Mouse (Mus musculus) intestine, embryonic 16.5 days (tissue): ENCODE measurements around the gene Adamts16. TPM values are rescaled to one million over a fixed set of nuclear protein-coding genes. Genes with fewer than 3 reads are reported as not detected.

Source experiments
- ATAC-seq: fragments of 200-750 bp; cut with Nextera tagmentation; 2 replicates; pipeline ENCODE4 v1.8.0; 2017; ENCODE audit warnings: moderate TSS enrichment, moderate library complexity
- H3K27ac ChIP-seq: fragments of 300-500 bp; sonication (generic); 2 replicates; pipeline ENCODE4 v1.5.1; 2014; ENCODE audit warnings: mild to moderate bottlenecking, low read length
- H3K27me3 ChIP-seq: fragments of 300-500 bp; sonication (generic); replicated peaks from 2 replicates; pipeline ENCODE4 v1.6.1; 2014; ENCODE audit warnings: low read length, control low read depth, mixed read lengths; ENCODE audit not compliant: control insufficient read depth, insufficient read depth
- H3K36me3 ChIP-seq: fragments of 300-500 bp; sonication (generic); 2 replicates; pipeline ENCODE4 v1.6.1; 2014; ENCODE audit warnings: low read length, control low read depth; ENCODE audit not compliant: control insufficient read depth, insufficient read depth
- H3K4me1 ChIP-seq: fragments of 300-500 bp; sonication (generic); 2 replicates; pipeline ENCODE4 v1.6.1; 2014; ENCODE audit warnings: low read length, control low read depth, mixed read lengths; ENCODE audit not compliant: control insufficient read depth, insufficient read depth
- H3K4me2 ChIP-seq: fragments of 300-500 bp; sonication (generic); 2 replicates; pipeline ENCODE4 v1.6.1; 2014; ENCODE audit warnings: low read depth, low read length, control low read depth
- H3K4me3 ChIP-seq: fragments of 300-500 bp; sonication (generic); 2 replicates; pipeline ENCODE4 v1.5.1; 2014; ENCODE audit warnings: mild to moderate bottlenecking, low read length
- H3K9ac ChIP-seq: fragments of 300-500 bp; sonication (generic); 2 replicates; pipeline ENCODE4 v1.6.1; 2014; ENCODE audit warnings: low read depth, low read length
- H3K9me3 ChIP-seq: fragments of 300-500 bp; sonication (generic); 2 replicates; pipeline ENCODE4 v1.6.1; 2016; ENCODE audit warnings: low read length, control low read depth; ENCODE audit not compliant: control insufficient read depth
- WGBS: fragments of 180-500 bp; shearing (Covaris S2); extraction: QIAGEN DNeasy Blood & Tissue Kit; methylation state at CpG from one replicate; pipeline ENCODE4 v1.1.7; 2014; 5-methylcytosine and 5-hydroxymethylcytosine counted together
- polyA plus RNA-seq: library from polyadenylated mRNA; unstranded; fragments of >200 nt; fragmentation: Nextera tagmentation; extraction: Ambion mirVana; gene quantifications from 2 replicates; pipeline ENCODE4 v1.2.1, GENCODE M21; 2015

The Adamts16 gene
- polyA plus RNA-seq, 1 experiment from 2014 or later = 1.4 TPM

GRCm38 (mm10) chr13:70842126-70842525, 515 bp upstream of the Adamts16 start:
- H3K4me3 ChIP-seq = no peak overlapping the region
- ATAC-seq = peak; percentile 77
- H3K4me2 ChIP-seq = no peak overlapping the region
- H3K9ac ChIP-seq = no peak overlapping the region
- 47% methylated on average over 4 of the region's 4 CpGs for WGBS
- H3K4me1 ChIP-seq = peaks cover 12% of the 10 kb centered on the region
- peaks cover 12% of the 10 kb centered on the region; the same call in 1 of the 2 replicates for H3K27me3 ChIP-seq
- no peaks in the 10 kb centered on the region for H3K9me3 ChIP-seq
- H3K36me3 ChIP-seq = no peaks in the 10 kb centered on the region
- H3K27ac ChIP-seq = no peak overlapping the region

GRCm38 (mm10) chr13:70840161-70840560, 1.4 kb downstream of the Adamts16 start:
- peaks cover 12% of the 10 kb centered on the region for H3K4me1 ChIP-seq
- no peak overlapping the region for H3K4me3 ChIP-seq
- H3K9me3 ChIP-seq = no peaks in the 10 kb centered on the region
- peak overlapping the region; percentile 26 for H3K4me2 ChIP-seq
- 8% methylated on average over 6 of the region's 6 CpGs for WGBS
- H3K27ac ChIP-seq = no peak overlapping the region
- peaks cover 12% of the 10 kb centered on the region; the same call in 1 of the 2 replicates for H3K27me3 ChIP-seq
- no peak overlapping the region for H3K9ac ChIP-seq
- peak; percentile 60 for ATAC-seq
- no peaks in the 10 kb centered on the region for H3K36me3 ChIP-seq

- Histone ChIP-seq H3K27me3 (peaks cover 12% of the 10 kb centered on the region; the same call in 1 of the 2 replicates), H3K4me3 (no peak overlapping the region), H3K9ac (no peak overlapping the region), H3K4me1 (peaks cover 12% of the 10 kb centered on the region), H3K4me2 (no peak overlapping the region), H3K36me3 (no peaks in the 10 kb centered on the region), H3K9me3 (no peaks in the 10 kb centered on the region), H3K27ac (no peak overlapping the region)
- 73% methylated on average over 5 of the region's 5 CpGs for WGBS
- no peak for ATAC-seq
Measured at GRCm38 (mm10) chr13:70837571-70837970, 4.0 kb downstream of the Adamts16 start.

GRCm38 (mm10) chr13:70836246-70836645, 5.4 kb downstream of the Adamts16 start:
- 44% methylated on average over 7 of the region's 7 CpGs for WGBS
- Histone ChIP-seq H3K9me3 (no peaks in the 10 kb centered on the region), H3K4me2 (no peak overlapping the region), H3K27me3 (0 out of 2 replicates have a peak, but pooled peaks cover 3% of the 10 kb centered on the region), H3K9ac (no peak overlapping the region), H3K4me1 (peaks cover 3% of the 10 kb centered on the region), H3K36me3 (no peaks in the 10 kb centered on the region), H3K4me3 (no peak overlapping the region), H3K27ac (no peak overlapping the region)
- no peak; the same call in 1 of the 2 replicates for ATAC-seq

GRCm38 (mm10) chr13:70832593-70833138, 8.9 kb downstream of the Adamts16 start:
- WGBS = 84% methylated on average over 6 of the region's 6 CpGs
- H3K9me3 ChIP-seq = no peaks in the 10 kb centered on the region
- no peaks in the 10 kb centered on the region for H3K36me3 ChIP-seq
- H3K9ac ChIP-seq = no peak overlapping the region
- H3K27me3 ChIP-seq = no peaks in the 10 kb centered on the region
- no peak overlapping the region for H3K4me3 ChIP-seq
- no peak overlapping the region for H3K27ac ChIP-seq
- H3K4me1 ChIP-seq = no peaks in the 10 kb centered on the region
- H3K4me2 ChIP-seq = no peak overlapping the region
- no peak for ATAC-seq

GRCm38 (mm10) chr13:70831041-70831440, 10.6 kb downstream of the Adamts16 start:
- ATAC-seq = no peak
- H3K27ac ChIP-seq = no peak overlapping the region
- H3K4me3 ChIP-seq = no peak overlapping the region
- no peaks in the 10 kb centered on the region for H3K36me3 ChIP-seq
- H3K9ac ChIP-seq = no peak overlapping the region
- no peak overlapping the region for H3K4me2 ChIP-seq
- no peaks in the 10 kb centered on the region for H3K4me1 ChIP-seq
- H3K27me3 ChIP-seq = no peaks in the 10 kb centered on the region
- no peaks in the 10 kb centered on the region for H3K9me3 ChIP-seq
- 55% methylated on average over 4 of the region's 4 CpGs for WGBS

GRCm38 (mm10) chr13:70827507-70827906, 14.1 kb downstream of the Adamts16 start:
- H3K4me2 ChIP-seq = no peak overlapping the region
- no peaks in the 10 kb centered on the region for H3K9me3 ChIP-seq
- H3K36me3 ChIP-seq = no peaks in the 10 kb centered on the region
- 63% methylated on average over 4 of the region's 4 CpGs for WGBS
- no peak for ATAC-seq
- no peaks in the 10 kb centered on the region for H3K4me1 ChIP-seq
- H3K4me3 ChIP-seq = no peak overlapping the region
- H3K9ac ChIP-seq = no peak overlapping the region
- H3K27me3 ChIP-seq = no peaks in the 10 kb centered on the region
- no peak overlapping the region for H3K27ac ChIP-seq

- Histone ChIP-seq H3K27ac (no peak overlapping the region), H3K9me3 (no peaks in the 10 kb centered on the region), H3K36me3 (no peaks in the 10 kb centered on the region), H3K27me3 (no peaks in the 10 kb centered on the region), H3K9ac (no peak overlapping the region), H3K4me3 (no peak overlapping the region), H3K4me1 (no peaks in the 10 kb centered on the region), H3K4me2 (no peak overlapping the region)
- peak; percentile 53 for ATAC-seq
- 33% methylated on average over 5 of the region's 5 CpGs for WGBS
Measured at GRCm38 (mm10) chr13:70825265-70825664, 16.3 kb downstream of the Adamts16 start.

- no peaks in the 10 kb centered on the region for H3K9me3 ChIP-seq
- no peaks in the 10 kb centered on the region for H3K27me3 ChIP-seq
- no peak overlapping the region for H3K27ac ChIP-seq
- H3K36me3 ChIP-seq = no peaks in the 10 kb centered on the region
- no peak overlapping the region for H3K9ac ChIP-seq
- 52% methylated on average over 8 of the region's 8 CpGs for WGBS
- no peak for ATAC-seq
- no peak overlapping the region for H3K4me2 ChIP-seq
- no peaks in the 10 kb centered on the region for H3K4me1 ChIP-seq
- no peak overlapping the region for H3K4me3 ChIP-seq
Measured at GRCm38 (mm10) chr13:70823757-70824156, 17.9 kb downstream of the Adamts16 start.

GRCm38 (mm10) chr13:70818982-70819381, 22.6 kb downstream of the Adamts16 start:
- H3K27ac ChIP-seq = no peak overlapping the region
- no peaks in the 10 kb centered on the region for H3K27me3 ChIP-seq
- H3K4me1 ChIP-seq = no peaks in the 10 kb centered on the region
- no peak for ATAC-seq
- no peak overlapping the region for H3K9ac ChIP-seq
- no peaks in the 10 kb centered on the region for H3K36me3 ChIP-seq
- H3K4me3 ChIP-seq = no peak overlapping the region
- H3K9me3 ChIP-seq = no peaks in the 10 kb centered on the region
- H3K4me2 ChIP-seq = no peak overlapping the region
- 79% methylated on average over 5 of the region's 5 CpGs for WGBS
